In genomic region chr17:25841117-25841880, GRCm38 (mm10) we compare ENCODE assay signal across 12 mouse cellular contexts. TPM values are rescaled to one million over a fixed set of nuclear protein-coding genes. Genes with fewer than 3 reads are reported as not detected.
DNase-seq lines count a peak whose midpoint lies in the region; ATAC-seq and TF ChIP-seq lines count a peak whose summit lies in the region.
"Had no signal": no experiment of that assay in that cellular context is flagged by ENCODE, and none has a peak within 500 bp of the region (broad histone marks: within the 10 kb centered on the region; RNA-seq: fewer than 3 reads in every experiment).

Gene Gm20683, minus strand, starts transcription at chr17:25841763.

- no peaks in the 10 kb centered on the region for H3K9me3 ChIP-seq in forebrain, embryonic 16.5 days (ENCODE audit: control insufficient read depth, low read length)
- H3K9me3 ChIP-seq in forebrain, embryonic 15.5 days: no peaks in the 10 kb centered on the region
- H3K9me3 ChIP-seq: heart, embryonic 13.5 days had no signal

- H3K36me3 ChIP-seq in forebrain, embryonic 16.5 days (ENCODE audit: control insufficient read depth, insufficient read depth): peaks cover 26% of the 10 kb centered on the region
- peaks cover 34% of the 10 kb centered on the region for H3K36me3 ChIP-seq in forebrain, embryonic 15.5 days

- no peak for ATAC-seq in forebrain, embryonic 16.5 days
- no peak for ATAC-seq in forebrain, embryonic 15.5 days (replicated peaks)
- no peak for ATAC-seq in inflammation-experienced regulatory T-cells, adult 6 months
- ATAC-seq: CD4-positive, CD25-positive, alpha-beta regulatory T cell, adult 4 months had no signal

- no peak within 1 kb of the TSS for H3K9ac ChIP-seq in forebrain, embryonic 16.5 days (replicated peaks; ENCODE audit: low read depth, low read length)
- H3K9ac ChIP-seq in forebrain, embryonic 15.5 days (replicated peaks): no peak within 1 kb of the TSS

- no peak for TF ChIP-seq POLR2A in brain, embryonic 14.5 days (IDR thresholded peaks at IDR 0.05; ENCODE audit: borderline replicate concordance, extremely low read depth, insufficient read depth, insufficient read length, poor library complexity, severe bottlenecking)

- no peak for TF ChIP-seq CTCF in brain, embryonic 14.5 days (IDR thresholded peaks at IDR 0.05; ENCODE audit: borderline replicate concordance, extremely low read depth, insufficient read depth, insufficient read length)

- no peak within 1 kb of the TSS for H3K4me3 ChIP-seq in forebrain, embryonic 16.5 days (replicated peaks; ENCODE audit: low read length)
- H3K4me3 ChIP-seq in forebrain, embryonic 15.5 days: no peak within 1 kb of the TSS

- no peak within 1 kb of the TSS for H3K27ac ChIP-seq in forebrain, embryonic 16.5 days (ENCODE audit: low read length)
- no peak within 1 kb of the TSS for H3K27ac ChIP-seq in forebrain, embryonic 15.5 days (replicated peaks)
- H3K27ac ChIP-seq: heart, embryonic 13.5 days had no signal

- no peak within 1 kb of the TSS for H3K4me2 ChIP-seq in forebrain, embryonic 16.5 days (ENCODE audit: low read length)
- H3K4me2 ChIP-seq in forebrain, embryonic 15.5 days (replicated peaks): no peak within 1 kb of the TSS

- no peak for DNase-seq in left cerebral cortex, adult 18-20 months (ENCODE audit: low spot score in 2 of 2)
- no peak for DNase-seq in left cerebral cortex, adult 9 months (ENCODE audit: low spot score in 2 of 2)
- no peak for DNase-seq in brain, embryonic 14.5 days (ENCODE audit: low read depth)
- DNase-seq in left cerebral cortex, adult 8-10 months (ENCODE audit: low spot score in 2 of 2): no peak
- no peak for DNase-seq in cerebellum, adult 9-10 months
- DNase-seq: lung, adult 18-20 months; right cerebral cortex, postnatal 25 days had no signal

- H3K4me1 ChIP-seq in forebrain, embryonic 16.5 days (replicated peaks; ENCODE audit: control insufficient read depth, insufficient read depth, low read length): peaks cover 34% of the 10 kb centered on the region
- H3K4me1 ChIP-seq in forebrain, embryonic 15.5 days: peaks cover 40% of the 10 kb centered on the region

- 93% methylated on average over 22 of the region's 22 CpGs for WGBS in forebrain, embryonic 16.5 days
- WGBS in forebrain, embryonic 15.5 days: 94% methylated on average over 22 of the region's 22 CpGs

- H3K27me3 ChIP-seq in forebrain, embryonic 16.5 days (replicated peaks; ENCODE audit: control insufficient read depth, insufficient read depth, low read length): no peaks in the 10 kb centered on the region
- no peaks in the 10 kb centered on the region for H3K27me3 ChIP-seq in forebrain, embryonic 15.5 days
- H3K27me3 ChIP-seq: heart, embryonic 13.5 days had no signal

RNA-seq across cellular contexts. Expression of gene Gm20683, which starts in this region (rescaled TPM):
- polyA plus RNA-seq in forebrain, embryonic 16.5 days (2015; fragmentation: Nextera tagmentation; extraction: Ambion mirVana): 10.7 and 14.2 TPM in 2 replicates
- 8.3 and 10.1 TPM in 2 replicates for polyA plus RNA-seq in forebrain, embryonic 15.5 days (2015; fragmentation: Nextera tagmentation; extraction: Ambion mirVana)
- total RNA-seq in left cerebral cortex, adult 18-20 months (2021): 10 to 100 TPM; 20.7 to 23.7 TPM
- polyA plus RNA-seq in brain, embryonic 14.5 days (2012; rRNA removed): 26.6 and 40.8 TPM in 2 replicates
- total RNA-seq in left cerebral cortex, adult 8-10 months (2022): 10 to 100 TPM; 19.4 to 25.5 (median 21.2) TPM
- 1 to 10 TPM in 1 of 3 experiments, under 1 TPM in 2; 0.26 to 1.1 (median 0.67) TPM for polyA plus RNA-seq in inflammation-experienced regulatory T-cells, adult 6 months (2017; shearing (Covaris generic))
